Mouse (Mus musculus): ENCODE measurements around the gene Mfsd12.

GRCm38 (mm10) chr10:81334324-81334723, 23.0 kb upstream of the Mfsd12 start:
- no peak for TF ChIP-seq CTCF (IDR thresholded peaks at IDR 0.05; ENCODE audit: low read depth, low read length)
- TF ChIP-seq POLR2A (IDR thresholded peaks at IDR 0.05; ENCODE audit: borderline replicate concordance, low read depth, low read length), result no peak

Data from bone marrow macrophage, adult 2 months (primary cell).